Mouse (Mus musculus): ENCODE data around the gene Ncbp2. TPM values are rescaled to one million over a fixed set of nuclear protein-coding genes. Genes with fewer than 3 reads are reported as not detected.

Gene Ncbp2
- polyA plus RNA-seq (2015; fragmentation: Nextera tagmentation; extraction: Ambion mirVana) = 90.5 and 98.7 TPM in 2 replicates

DNA sequence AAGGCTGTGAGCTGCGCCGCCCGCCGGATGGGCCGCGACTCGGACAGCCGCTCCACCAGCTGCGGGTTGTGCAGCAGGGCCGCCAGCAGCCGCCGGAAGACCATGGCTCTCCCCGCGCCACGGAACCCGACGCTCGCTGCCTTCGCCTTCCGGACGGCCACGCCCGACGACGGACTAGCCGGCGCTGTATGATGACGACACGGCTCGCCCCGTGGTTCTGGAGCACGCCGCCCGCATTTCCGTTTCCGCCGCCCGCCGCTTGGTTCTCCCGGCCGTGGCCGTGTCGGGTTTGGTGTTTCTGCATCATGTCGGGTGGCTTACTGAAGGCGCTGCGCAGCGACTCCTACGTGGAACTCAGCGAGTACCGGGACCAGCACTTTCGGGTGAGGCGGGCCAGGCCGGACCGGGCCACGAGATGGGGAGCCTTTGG, at the start of gene Ncbp2, which contains the start of gene 0610012G03Rik:
TSS of gene Ncbp2 (plus strand) at position 169 of the 430 bp plus-strand sequence.
TSS of gene 0610012G03Rik (minus strand) at position 150 of the 430 bp plus-strand sequence.
- H3K4me2 ChIP-seq = peak within 1 kb of the TSS; percentile 87
- H3K27ac ChIP-seq (replicated peaks) = peak within 1 kb of the TSS; percentile 94
- H3K4me1 ChIP-seq = peaks cover 52% of the 10 kb centered on the region
- H3K9ac ChIP-seq (replicated peaks) = peak within 1 kb of the TSS; percentile 93
- no peaks in the 10 kb centered on the region for H3K27me3 ChIP-seq (replicated peaks)
- ATAC-seq (ENCODE audit: low FRiP score) = peak; percentile 89
- H3K4me3 ChIP-seq (replicated peaks) = peak within 1 kb of the TSS; percentile 93
- H3K9me3 ChIP-seq (replicated peaks) = no peaks in the 10 kb centered on the region
- H3K36me3 ChIP-seq = peaks cover 16% of the 10 kb centered on the region; the same call in 1 of the 2 replicates
- under 1% methylated on average over 55 of the region's 55 CpGs for WGBS

DNA sequence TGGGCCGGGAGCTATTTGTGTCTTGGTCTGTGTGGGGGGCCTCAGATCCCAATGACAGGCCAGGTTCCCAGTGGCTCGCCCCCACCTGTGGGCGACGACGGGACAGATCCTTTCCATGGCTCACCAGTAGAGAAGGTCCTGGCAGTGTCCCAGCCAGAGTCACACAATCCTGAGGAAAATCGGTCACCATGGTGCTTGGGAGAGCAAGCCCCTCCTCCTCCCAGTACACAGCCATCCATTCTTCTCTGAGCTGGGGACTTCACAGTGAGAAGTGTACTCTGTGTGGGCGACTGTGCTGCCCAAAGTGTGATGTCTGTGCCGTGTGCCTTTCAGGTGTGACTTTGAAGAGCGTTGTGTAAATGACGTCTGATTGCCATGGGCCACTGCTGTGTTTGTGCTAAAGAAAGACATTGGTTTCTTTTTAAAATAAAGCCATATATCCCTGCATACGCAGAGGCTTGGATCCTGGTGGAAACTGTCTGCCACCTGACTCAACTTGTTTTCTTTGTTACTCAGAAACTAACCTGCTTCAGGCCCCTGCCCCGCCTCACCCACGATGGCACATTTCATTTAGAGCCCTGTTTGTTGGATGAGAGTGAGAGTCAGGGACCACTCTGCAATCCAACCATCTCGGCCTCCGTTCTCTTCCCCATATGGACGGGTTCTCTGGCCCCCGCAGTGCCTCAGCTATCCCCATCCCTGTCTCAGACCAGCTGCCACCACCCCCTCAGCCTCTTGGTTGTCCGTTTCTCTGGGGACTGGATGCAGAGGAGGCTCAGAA, 49.6 kb upstream of the Ncbp2 start:
- Histone ChIP-seq H3K9ac (replicated peaks) (no peak overlapping the region), H3K27me3 (replicated peaks) (no peaks in the 10 kb centered on the region), H3K4me3 (replicated peaks) (no peak overlapping the region), H3K27ac (replicated peaks) (peak overlapping the region; percentile 56), H3K36me3 (no peaks in the 10 kb centered on the region), H3K4me1 (peaks cover 26% of the 10 kb centered on the region), H3K4me2 (0 out of 2 replicates have a peak overlapping the region, but pooled peaks have one; percentile 6), H3K9me3 (replicated peaks) (no peaks in the 10 kb centered on the region)
- WGBS = 73% methylated on average over 18 of the region's 18 CpGs
- peak; percentile 51 for ATAC-seq (ENCODE audit: low FRiP score)

DNA sequence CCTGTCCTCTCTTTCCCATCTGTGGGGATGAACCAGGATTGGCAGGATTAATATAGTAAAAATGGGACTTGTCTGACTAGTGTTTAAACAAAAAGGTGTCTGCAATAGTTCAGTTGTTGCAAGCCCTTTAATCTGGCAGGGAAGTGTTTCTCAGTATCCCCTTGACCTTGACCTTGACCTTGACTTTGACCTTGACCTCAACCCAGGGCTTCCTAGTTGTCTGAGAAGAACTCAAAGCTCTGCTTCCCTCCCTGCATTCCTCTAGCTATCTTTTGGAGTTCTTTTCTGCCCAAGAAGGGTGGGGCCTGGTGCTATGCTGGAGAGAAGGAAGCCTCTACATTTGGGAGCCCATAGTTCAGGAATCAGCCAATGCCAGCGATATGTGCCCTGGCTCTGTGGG, 46.4 kb upstream of the Ncbp2 start:
- 92% methylated on average over 1 of the region's 1 CpGs for WGBS
- Histone ChIP-seq H3K27me3 (replicated peaks) (no peaks in the 10 kb centered on the region), H3K4me1 (peaks cover 35% of the 10 kb centered on the region), H3K36me3 (no peaks in the 10 kb centered on the region), H3K27ac (replicated peaks) (no peak overlapping the region), H3K4me3 (replicated peaks) (no peak overlapping the region), H3K9me3 (replicated peaks) (no peaks in the 10 kb centered on the region), H3K4me2 (no peak overlapping the region), H3K9ac (replicated peaks) (no peak overlapping the region)
- ATAC-seq (ENCODE audit: low FRiP score) = no peak

DNA sequence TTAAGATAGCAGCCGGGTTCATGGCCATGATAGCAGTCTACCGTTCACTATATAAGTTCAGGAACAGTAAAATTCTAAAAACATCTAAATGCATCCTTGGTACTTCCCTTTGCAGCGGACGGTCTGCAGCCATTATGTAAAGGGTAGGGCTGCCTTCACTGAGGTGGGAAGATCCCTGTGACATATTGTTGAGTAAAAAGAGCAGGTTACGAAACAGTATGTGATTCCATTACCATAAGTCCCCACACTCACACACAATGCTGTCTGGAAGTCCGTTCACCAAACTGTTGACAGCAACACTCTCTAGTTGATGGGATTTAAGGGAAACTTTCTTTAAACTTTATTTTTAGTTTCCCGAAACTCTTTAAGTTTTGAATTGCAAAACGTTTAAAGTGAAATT, 45.1 kb upstream of the Ncbp2 start:
- ATAC-seq (ENCODE audit: low FRiP score) = no peak
- Histone ChIP-seq H3K27ac (replicated peaks) (no peak overlapping the region), H3K27me3 (replicated peaks) (no peaks in the 10 kb centered on the region), H3K9ac (replicated peaks) (no peak overlapping the region), H3K9me3 (replicated peaks) (no peaks in the 10 kb centered on the region), H3K4me1 (peaks cover 23% of the 10 kb centered on the region), H3K4me3 (replicated peaks) (no peak overlapping the region), H3K36me3 (no peaks in the 10 kb centered on the region), H3K4me2 (no peak overlapping the region)
- WGBS = 91% methylated on average over 8 of the region's 8 CpGs

DNA sequence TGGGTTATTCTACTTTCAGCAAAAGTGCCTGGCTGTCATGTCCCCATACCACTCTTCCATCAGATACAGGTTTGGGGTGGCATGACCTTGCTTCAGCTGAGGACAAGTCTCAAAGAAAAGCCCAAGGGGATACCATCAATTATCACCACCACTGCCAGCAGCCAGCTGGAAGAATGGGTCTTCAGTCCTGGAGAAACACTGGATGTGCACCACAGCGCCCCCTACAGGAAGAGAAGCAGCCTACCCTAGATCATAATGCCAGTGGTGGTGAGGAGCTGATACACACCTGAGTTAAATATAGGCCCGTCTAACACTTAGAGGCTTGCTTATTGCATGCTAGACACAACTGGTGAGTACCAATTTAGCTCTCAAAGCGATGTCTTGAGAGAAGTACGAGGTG, 43.0 kb upstream of the Ncbp2 start:
- Histone ChIP-seq H3K9ac (replicated peaks) (no peak overlapping the region), H3K4me2 (no peak overlapping the region), H3K27ac (replicated peaks) (no peak overlapping the region), H3K36me3 (no peaks in the 10 kb centered on the region), H3K9me3 (replicated peaks) (no peaks in the 10 kb centered on the region), H3K27me3 (replicated peaks) (no peaks in the 10 kb centered on the region), H3K4me3 (replicated peaks) (no peak overlapping the region), H3K4me1 (peaks cover 14% of the 10 kb centered on the region)
- ATAC-seq (ENCODE audit: low FRiP score) = no peak
- WGBS = 77% methylated on average over 4 of the region's 4 CpGs

DNA sequence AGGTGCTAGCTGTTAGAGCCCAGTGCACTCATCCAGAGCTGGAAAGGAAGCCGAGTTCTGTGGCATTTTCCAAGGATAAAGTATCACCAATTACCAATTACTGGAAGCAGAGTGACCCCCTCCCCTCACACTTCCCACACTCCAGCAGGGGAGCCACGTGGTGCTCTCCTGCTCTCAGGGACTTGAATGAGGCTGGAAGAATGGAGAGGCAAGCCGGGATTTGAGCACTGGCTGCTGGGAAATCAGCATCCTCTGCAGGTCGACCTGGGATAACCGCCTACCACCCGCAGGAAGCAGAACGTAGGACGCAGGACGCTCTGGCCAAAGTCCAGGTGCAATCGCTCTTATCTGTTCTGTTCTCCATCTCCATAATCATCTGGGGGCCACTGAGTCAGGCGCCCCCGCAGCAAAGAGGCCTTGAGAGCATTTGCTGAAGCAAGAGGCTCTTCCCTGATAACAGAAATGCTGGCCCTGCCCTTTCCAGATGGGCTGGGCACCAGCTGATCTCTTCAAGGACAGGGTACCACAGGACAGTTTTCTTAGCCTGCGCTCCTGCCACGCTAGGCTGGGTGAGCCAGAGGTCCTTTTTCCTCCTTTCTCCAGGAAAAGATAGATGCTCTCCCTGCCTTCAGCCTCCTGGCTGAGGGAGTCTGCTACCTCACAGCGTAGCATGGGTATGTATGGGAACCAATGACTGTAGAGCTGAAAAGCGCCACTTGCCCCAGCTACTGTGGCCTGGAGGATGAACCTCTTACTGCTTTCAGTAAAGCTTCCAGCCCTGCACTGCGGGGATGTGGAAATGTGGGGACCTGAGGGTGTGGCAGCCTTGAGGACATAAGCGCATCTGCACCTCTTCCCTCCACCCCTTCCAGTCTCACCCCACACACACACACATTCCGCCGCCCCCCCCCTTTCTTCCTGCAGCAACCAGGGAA, 42.2 kb upstream of the Ncbp2 start:
- Histone ChIP-seq H3K9me3 (replicated peaks) (no peaks in the 10 kb centered on the region), H3K4me2 (peak overlapping the region; percentile 48), H3K27me3 (replicated peaks) (no peaks in the 10 kb centered on the region; the same call in 1 of the 2 replicates), H3K36me3 (no peaks in the 10 kb centered on the region), H3K27ac (replicated peaks) (0 out of 2 replicates have a peak overlapping the region, but pooled peaks have one; percentile 38), H3K4me1 (peaks cover 14% of the 10 kb centered on the region), H3K4me3 (replicated peaks) (no peak overlapping the region), H3K9ac (replicated peaks) (no peak overlapping the region)
- ATAC-seq (ENCODE audit: low FRiP score) = peak; percentile 60; the same call in 1 of the 2 replicates
- WGBS = 41% methylated on average over 20 of the region's 20 CpGs

DNA sequence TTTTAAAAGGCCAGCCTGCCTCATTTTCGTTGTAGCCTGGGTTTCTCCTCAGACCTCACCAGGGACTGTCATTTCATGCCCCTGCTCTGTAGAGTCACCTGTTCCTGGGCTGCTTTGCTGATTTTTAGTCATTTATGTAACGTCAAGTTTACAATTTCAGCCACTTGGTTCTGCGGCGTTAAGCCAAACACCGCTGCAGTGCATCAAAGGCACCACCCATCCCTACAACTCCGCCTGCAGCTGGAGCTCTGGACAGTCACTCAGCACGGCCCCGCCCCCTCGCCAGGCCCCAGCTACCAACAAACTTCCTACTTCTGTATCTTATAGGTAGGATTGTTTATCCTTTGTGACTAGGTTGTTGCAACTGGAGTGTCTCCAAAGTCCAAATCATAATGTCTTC, 41.4 kb upstream of the Ncbp2 start:
- Histone ChIP-seq H3K4me1 (peaks cover 14% of the 10 kb centered on the region), H3K27me3 (replicated peaks) (no peaks in the 10 kb centered on the region; the same call in 1 of the 2 replicates), H3K9ac (replicated peaks) (no peak overlapping the region), H3K4me3 (replicated peaks) (no peak overlapping the region), H3K36me3 (no peaks in the 10 kb centered on the region), H3K27ac (replicated peaks) (0 out of 2 replicates have a peak overlapping the region, but pooled peaks have one; percentile 38), H3K4me2 (peak overlapping the region; percentile 48), H3K9me3 (replicated peaks) (no peaks in the 10 kb centered on the region)
- 12% methylated on average over 9 of the region's 9 CpGs for WGBS
- ATAC-seq (ENCODE audit: low FRiP score) = peak; percentile 67; the same call in 1 of the 2 replicates

DNA sequence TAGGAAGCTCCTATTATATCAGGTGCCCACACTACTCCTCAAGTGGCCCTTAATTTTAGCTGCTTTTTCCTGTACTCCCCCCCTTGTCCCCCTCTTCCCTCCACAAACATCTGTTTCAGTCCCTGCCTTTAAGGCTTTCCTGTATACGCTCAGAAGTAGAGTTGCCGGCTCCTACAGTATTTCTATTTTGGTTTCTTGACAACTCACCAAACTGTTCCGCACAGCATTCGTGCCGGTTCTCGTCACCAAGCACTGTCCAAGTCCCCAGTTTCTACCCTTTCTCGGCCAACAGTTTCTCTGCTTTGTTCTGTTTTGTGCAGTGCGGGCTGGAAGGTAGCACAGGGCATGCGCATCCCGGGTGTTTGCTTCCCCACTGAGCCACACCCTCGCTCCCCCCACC, 39.4 kb upstream of the Ncbp2 start:
- Histone ChIP-seq H3K36me3 (no peaks in the 10 kb centered on the region), H3K9me3 (replicated peaks) (no peaks in the 10 kb centered on the region), H3K4me3 (replicated peaks) (no peak overlapping the region), H3K4me1 (peaks cover 14% of the 10 kb centered on the region), H3K27me3 (replicated peaks) (no peaks in the 10 kb centered on the region; the same call in 1 of the 2 replicates), H3K27ac (replicated peaks) (no peak overlapping the region), H3K9ac (replicated peaks) (no peak overlapping the region), H3K4me2 (no peak overlapping the region)
- no peak for ATAC-seq (ENCODE audit: low FRiP score)
- 60% methylated on average over 11 of the region's 11 CpGs for WGBS

DNA sequence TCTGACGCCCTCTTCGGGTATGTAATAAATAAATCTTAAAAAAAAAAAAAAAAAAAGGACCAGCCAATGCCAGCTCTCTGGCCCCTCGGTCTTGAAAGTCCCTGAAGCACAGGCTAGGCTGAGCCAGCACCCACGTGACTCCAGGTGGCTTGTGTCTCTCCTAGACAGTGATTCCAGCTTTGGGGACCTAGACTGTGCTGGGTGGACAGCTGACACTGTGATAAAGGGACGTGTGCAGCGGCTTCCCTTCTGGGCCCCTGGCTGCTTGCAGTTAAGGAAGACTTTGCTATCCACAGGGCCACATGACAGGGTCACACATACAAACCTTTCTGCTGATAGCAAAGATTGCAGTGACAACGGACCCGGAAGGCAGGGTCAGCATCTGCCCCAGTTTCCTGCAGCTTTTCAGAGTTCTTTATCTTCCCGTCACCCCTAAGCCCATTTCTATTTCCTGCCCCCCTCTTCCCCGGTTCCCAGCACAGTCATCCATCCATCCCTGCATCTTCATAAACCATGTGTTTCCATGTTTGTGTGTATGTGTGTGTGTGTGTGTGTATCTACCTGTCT, 37.9 kb upstream of the Ncbp2 start:
- Histone ChIP-seq H3K27me3 (replicated peaks) (no peaks in the 10 kb centered on the region; the same call in 1 of the 2 replicates), H3K9me3 (replicated peaks) (no peaks in the 10 kb centered on the region), H3K4me1 (peaks cover 14% of the 10 kb centered on the region), H3K9ac (replicated peaks) (no peak overlapping the region), H3K27ac (replicated peaks) (no peak overlapping the region), H3K4me3 (replicated peaks) (no peak overlapping the region), H3K4me2 (no peak overlapping the region), H3K36me3 (no peaks in the 10 kb centered on the region)
- no peak for ATAC-seq (ENCODE audit: low FRiP score)
- 80% methylated on average over 10 of the region's 10 CpGs for WGBS

DNA sequence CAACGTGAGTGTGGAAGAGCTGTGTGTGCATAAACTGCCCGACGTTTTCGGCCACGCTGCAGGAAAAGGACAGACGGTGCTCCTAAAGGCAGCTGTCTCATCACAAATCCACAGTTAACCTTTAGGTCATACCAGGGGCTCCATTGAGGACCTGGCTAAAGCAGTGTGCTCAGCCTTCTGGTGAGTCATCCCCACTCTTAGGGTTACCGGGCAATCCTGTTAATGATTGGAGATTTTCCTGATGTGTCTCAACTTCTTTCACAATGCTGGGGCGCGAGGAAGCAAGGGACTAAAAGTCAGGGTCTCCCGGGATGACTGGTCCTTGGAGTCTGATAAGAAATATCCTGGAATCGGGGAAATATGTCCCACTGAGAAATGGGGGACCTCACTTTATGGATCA, 30.5 kb upstream of the Ncbp2 start:
- no peak overlapping the region for H3K27ac ChIP-seq (replicated peaks)
- no peak for ATAC-seq (ENCODE audit: low FRiP score)
- WGBS = 81% methylated on average over 11 of the region's 11 CpGs
- peak overlapping the region; percentile 43; the same call in 1 of the 2 replicates for H3K4me2 ChIP-seq
- no peaks in the 10 kb centered on the region for H3K36me3 ChIP-seq
- no peaks in the 10 kb centered on the region for H3K27me3 ChIP-seq (replicated peaks)
- H3K4me3 ChIP-seq (replicated peaks) = no peak overlapping the region
- no peak overlapping the region for H3K9ac ChIP-seq (replicated peaks)
- no peaks in the 10 kb centered on the region for H3K9me3 ChIP-seq (replicated peaks)
- H3K4me1 ChIP-seq = peaks cover 7% of the 10 kb centered on the region

DNA sequence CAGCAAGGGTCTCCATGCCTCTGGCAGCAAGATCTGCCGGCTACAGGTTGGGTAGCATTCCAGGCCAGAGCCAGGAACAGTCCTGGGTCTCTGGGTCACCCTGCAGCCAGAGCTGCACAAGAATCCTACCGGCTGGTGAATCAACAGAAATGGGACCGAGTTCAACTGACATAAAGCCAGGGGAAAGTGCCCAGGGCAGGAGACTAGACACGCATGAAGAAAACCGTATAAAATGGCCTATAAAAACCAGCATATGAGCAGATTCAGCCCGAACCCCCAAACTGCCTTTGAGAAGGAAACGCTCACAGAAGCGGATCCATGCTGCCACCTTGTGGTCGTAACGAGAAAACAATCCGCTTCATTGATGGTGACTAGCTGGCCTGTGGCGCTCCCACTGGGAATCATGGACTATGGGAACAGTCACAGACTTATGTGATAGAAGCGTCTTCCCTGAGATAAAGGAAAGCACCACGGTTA, 30.0 kb upstream of the Ncbp2 start:
- H3K4me1 ChIP-seq = peaks cover 7% of the 10 kb centered on the region
- no peak overlapping the region for H3K27ac ChIP-seq (replicated peaks)
- no peaks in the 10 kb centered on the region for H3K9me3 ChIP-seq (replicated peaks)
- H3K36me3 ChIP-seq = no peaks in the 10 kb centered on the region
- ATAC-seq (ENCODE audit: low FRiP score) = peak; percentile 78
- WGBS = 3% methylated on average over 14 of the region's 14 CpGs
- H3K4me3 ChIP-seq (replicated peaks) = no peak overlapping the region
- H3K27me3 ChIP-seq (replicated peaks) = no peaks in the 10 kb centered on the region
- H3K9ac ChIP-seq (replicated peaks) = peak overlapping the region; percentile 26; the same call in 1 of the 2 replicates
- H3K4me2 ChIP-seq = peak overlapping the region; percentile 43

All from neural tube, embryonic 15.5 days (tissue).